Mouse (Mus musculus) T-helper 1 cell (primary cell): ENCODE results near the gene Slc10a3.
"Not testable (repeated sequence)": the region's sequence is repeated elsewhere in the genome, so short reads cannot be mapped to it uniquely, and the experiment has no call there.

ENCODE experiments used
- in situ Hi-C: fragments of 300-600 bp; cut with MboI, MseI; formaldehyde crosslinking; loops from one replicate; pipeline ENCODE4 v1.15.1; 2025; ENCODE audit warnings: high pct_unique_total_duplicates

Slc10a3 gene

GRCm38 (mm10) chrX:74372888-74373549, at the start of gene Slc10a3, which contains the start of gene Ubl4a:
Slc10a3 (minus strand) TSS chrX:74373349.
Ubl4a (minus strand) TSS chrX:74373218.
- in situ Hi-C loops, result no loop called here

DNA sequence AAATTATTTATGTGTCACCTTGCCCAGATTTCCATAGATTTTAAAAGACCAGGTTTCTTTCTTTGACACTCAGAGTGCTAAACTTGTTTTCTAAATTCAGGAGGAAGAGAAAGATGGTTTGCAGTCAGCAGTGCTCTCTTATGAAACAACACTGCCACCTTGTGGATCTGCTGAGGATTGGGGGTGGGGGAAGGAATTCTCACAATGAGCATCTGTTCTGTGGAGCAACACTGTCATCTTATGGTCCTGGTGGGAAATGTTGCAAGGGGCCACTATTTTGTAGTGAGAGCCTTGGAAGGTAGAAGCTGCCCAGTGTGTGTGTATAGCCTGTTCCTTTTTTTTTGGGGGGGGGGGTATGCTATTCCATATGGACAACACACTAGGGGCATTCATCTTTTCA, 40.2 kb upstream of the Slc10a3 start:
- in situ Hi-C loops, result loop anchor here (5.0 kb wide), 3 partner anchors 171 to 396 kb away; no protein-coding TSS in a partner anchor

- in situ Hi-C loops, result no loop called here
These were observed 35.2 kb upstream of the Slc10a3 start for GRCm38 (mm10) chrX:74408340-74408739.

DNA sequence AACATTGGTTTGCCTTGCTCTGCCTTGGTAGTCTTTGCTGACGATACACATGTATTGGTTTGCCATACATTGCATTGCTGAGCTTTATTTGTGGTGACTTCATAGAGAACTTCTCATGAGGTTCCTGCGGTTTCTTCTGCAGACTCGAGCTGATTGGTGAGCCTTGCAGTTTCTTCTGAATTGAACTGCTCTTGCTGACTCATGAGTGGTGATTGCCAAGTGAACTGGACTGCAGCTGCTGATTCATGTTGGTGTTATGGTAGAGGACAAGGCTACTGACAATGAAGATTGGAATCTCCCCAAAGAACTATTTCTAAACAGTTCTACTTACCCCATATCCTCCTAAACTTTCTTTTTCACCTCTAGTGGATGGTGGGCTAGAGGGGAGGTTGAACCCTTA, 27.0 kb upstream of the Slc10a3 start:
- in situ Hi-C loops, result no loop called here

DNA sequence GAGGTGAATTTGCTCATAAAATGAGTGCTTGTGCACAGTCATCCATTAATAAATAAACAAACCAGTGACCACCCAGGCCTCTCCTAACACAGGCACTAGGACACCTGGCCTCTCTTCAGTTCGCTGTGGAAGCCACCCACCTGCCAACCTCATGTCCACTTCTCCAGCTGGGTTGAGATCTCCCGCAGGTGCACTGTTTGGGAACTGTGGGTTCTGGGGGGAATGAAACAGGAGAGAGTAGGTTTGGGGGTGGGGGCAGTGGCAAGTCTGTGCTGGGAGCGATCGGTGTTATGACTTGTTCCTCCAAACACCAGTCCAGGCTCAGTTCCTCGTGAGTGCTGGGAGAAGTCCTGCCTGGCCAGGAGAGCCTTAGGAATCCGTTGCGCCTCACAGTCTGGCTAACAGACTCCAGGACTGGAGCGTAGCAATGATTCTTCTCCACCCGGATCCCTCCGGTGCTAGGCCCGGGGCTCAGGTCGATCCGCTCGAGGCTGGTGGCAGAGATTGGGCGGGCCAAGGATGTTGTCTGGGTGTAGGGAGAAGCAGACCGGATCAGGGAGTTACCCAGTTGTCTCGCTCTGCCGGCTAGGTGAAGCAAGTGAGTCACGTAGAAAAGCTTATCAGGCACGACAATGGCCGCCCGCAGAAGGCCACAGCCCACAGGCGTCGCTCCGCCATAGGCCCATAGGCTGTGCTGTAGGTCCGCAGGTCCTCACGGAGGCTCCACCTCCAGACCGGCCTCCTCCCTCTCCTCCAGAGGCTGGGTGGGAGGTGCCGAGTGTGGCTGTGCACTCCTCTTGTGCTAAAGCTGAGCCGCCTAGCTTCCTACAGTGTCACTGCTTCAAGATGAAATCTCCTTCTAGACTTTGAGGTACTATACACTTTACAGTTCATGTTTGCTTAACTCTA, 19.6 kb upstream of the Slc10a3 start, which contains the start of the genes Fam3a and Ikbkg:
Gene Fam3a, minus strand, starts transcription at position 738 of the 909 bp plus-strand sequence.
Gene Ikbkg, plus strand, starts transcription at position 756 of the 909 bp plus-strand sequence.
- in situ Hi-C loops, result no loop called here

GRCm38 (mm10) chrX:74388153-74388552, 15.0 kb upstream of the Slc10a3 start:
- in situ Hi-C loops, result no loop called here

DNA sequence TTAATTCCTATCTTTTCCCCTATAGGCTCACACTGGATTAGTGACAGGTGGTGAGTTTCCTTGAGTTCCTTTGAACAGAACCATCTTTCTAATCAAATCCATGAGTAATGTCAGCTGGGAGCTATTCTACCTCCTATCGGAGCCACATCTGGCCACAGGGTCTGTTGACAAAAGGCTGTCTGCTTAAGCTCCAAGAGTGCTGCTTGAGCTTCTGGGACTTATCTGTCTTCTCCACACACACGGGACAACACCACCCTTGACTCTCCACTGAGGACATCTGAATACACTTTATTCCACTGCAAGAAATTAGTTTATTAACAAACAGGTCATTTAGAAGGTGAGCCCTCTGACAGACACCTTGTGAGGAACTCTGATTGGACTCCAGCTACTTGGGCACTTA, 11.3 kb upstream of the Slc10a3 start:
- in situ Hi-C loops, result no loop called here

DNA sequence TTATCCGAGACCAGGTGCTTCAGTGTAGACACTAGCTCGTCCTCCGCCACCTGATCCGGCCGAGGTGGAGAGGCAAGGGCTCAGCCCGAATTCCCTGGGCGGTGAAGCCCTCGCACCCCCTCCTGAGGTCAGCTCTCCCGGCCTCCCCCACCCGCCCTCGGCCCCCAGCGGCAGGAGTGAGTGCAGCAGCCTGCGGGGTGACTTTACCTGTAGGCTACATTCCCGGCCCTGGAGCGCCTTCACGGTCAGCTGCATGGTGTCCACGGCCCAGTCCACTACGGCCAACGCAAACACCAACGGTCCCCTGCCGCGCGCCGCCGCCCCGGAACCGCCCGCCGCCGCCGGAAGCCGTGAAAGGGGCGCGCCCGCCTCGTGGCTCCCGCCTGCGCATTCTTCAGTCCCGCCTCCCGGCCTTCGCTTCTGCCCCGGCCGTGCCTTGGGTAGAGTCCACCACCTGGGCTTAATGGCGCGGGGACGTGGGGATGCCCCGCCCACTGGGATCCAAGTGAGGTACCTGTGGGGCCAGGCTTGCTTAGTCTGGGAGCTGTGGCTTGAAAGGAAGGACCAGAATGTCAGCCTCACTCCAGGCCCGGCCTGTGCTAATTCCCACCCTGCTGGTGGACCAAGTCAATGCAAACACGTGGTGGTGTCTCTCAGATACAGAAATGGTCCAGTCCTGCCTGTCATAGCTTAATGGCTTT, 4.8 kb downstream of the Slc10a3 start:
- in situ Hi-C loops, result no loop called here

GRCm38 (mm10) chrX:74367512-74367911, 5.6 kb downstream of the Slc10a3 start:
- in situ Hi-C loops, result no loop called here

DNA sequence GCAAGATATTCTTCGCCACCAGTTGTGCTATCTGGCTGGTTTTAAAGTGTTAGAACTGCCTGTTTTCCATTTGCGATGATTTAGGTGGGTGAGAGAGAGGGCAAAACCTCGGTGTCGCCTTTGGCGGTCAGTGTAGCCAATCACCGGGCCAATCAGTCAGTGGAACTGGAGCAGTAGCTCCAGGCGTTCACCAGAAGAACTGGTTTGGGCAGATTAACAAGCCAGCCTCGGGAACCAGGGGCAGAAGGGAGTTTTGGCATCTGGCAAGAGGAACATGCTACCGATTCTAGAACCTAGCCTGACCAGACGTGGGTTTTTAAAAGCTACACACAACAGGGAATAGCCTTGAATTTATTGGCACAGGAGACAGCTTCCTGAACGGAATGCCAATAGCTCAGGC, 14.0 kb downstream of the Slc10a3 start:
- in situ Hi-C loops, result no loop called here

DNA sequence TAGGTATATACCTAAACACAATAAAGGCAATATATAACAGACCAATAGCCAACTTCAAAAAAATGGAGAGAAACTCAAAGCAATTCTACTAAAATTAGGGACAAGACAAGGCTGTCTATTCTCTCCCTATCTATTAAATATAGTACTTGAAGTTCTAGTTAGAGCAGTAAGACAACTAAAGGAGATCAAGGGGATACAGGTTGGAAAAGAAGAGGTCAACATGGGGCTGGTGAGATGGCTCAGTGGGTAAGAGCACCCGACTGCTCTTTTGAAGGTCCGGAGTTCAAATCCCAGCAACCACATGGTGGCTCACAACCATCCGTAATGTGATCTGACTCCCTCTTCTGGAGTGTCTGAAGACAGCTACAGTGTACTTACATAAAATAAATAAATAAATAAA, 16.1 kb downstream of the Slc10a3 start:
- in situ Hi-C loops, result not testable (repeated sequence)

- in situ Hi-C loops, result no loop called here
These were observed 19.7 kb downstream of the Slc10a3 start, which contains the start of gene Lage3 for GRCm38 (mm10) chrX:74353467-74353770. Lage3 (minus strand) TSS chrX:74353618.

DNA sequence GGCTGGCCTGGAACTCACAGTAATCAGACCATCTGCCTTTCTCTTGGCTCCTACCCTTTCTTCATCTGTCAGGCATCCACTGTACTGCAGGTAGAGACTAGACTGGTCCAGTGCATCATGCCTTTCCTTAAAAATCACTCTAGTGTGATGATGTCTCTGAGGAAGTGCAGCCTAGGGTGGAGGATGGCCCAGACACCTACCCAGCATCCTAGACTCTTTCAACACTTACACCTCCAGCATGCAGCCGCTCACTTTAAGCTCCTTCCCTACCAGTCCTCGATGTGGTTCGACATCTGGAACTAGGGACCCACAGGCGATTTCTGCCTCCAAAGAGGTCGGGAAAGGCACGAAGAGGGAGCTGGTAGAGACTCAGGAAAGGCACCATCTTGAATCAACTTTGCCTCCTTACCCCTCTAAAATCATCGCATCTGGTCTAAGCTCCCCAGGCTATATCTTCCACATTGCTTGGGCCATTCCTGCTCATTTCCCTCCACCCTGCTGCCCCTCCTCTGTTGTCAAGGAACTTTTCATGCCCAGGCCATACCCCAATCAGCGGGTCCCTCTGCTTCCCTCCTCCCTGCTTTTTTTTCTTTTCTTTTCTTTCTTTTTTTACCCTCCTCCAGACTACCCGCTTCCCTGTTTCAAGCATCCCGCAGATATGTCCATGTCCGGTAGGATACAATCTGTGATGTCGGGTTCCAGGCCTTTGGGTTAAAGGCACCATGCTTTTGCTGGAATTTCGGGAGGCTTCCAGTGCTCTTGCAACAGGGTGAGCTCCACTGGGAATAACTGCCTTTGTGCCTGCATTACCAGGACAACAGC, 20.3 kb downstream of the Slc10a3 start:
- in situ Hi-C loops, result no loop called here

GRCm38 (mm10) chrX:74330166-74330930, 42.8 kb downstream of the Slc10a3 start:
- in situ Hi-C loops, result no loop called here

GRCm38 (mm10) chrX:74329215-74329671, 43.9 kb downstream of the Slc10a3 start:
- in situ Hi-C loops, result no loop called here

GRCm38 (mm10) chrX:74328725-74329161, 44.4 kb downstream of the Slc10a3 start, which contains the start of gene Plxna3:
Plxna3 (plus strand) TSS chrX:74329066.
- in situ Hi-C loops, result no loop called here
